In genomic region chr2:158030007-158030406, GRCm38 (mm10) we compare ENCODE assay signal across 9 mouse cellular contexts. TPM values are rescaled to one million over a fixed set of nuclear protein-coding genes. Genes with fewer than 3 reads are reported as not detected.
DNase-seq lines count a peak whose midpoint lies in the region; ATAC-seq and TF ChIP-seq lines count a peak whose summit lies in the region.
"Had no signal": no experiment of that assay in that cellular context is flagged by ENCODE, and none has a peak within 500 bp of the region (broad histone marks: within the 10 kb centered on the region; RNA-seq: fewer than 3 reads in every experiment).

No protein-coding gene starts in this region.

- no peak for DNase-seq in heart, postnatal 4 days
- no peak for DNase-seq in midbrain, embryonic 11.5 days (ENCODE audit: low spot score, missing footprints)
- DNase-seq in adrenal gland, adult 18-20 months (ENCODE audit: low spot score in 2 of 2) = no peak
- DNase-seq in kidney, postnatal 10 days = no peak
- no peak for DNase-seq in left cerebral cortex, postnatal 14 days (ENCODE audit: low spot score in 2 of 2)
- DNase-seq: right cerebral cortex, adult 18-20 months had no signal

- WGBS in heart, embryonic 15.5 days = 76% methylated on average over 7 of the region's 7 CpGs
- 50% methylated on average over 7 of the region's 7 CpGs for WGBS in bone marrow, adult 2 months
- WGBS in hindbrain, embryonic 12.5 days = 90% methylated on average over 7 of the region's 7 CpGs
- WGBS in midbrain, embryonic 11.5 days = 86% methylated on average over 7 of the region's 7 CpGs

- no peaks in the 10 kb centered on the region for H3K27me3 ChIP-seq in heart, embryonic 15.5 days
- no peaks in the 10 kb centered on the region for H3K27me3 ChIP-seq in hindbrain, embryonic 12.5 days
- H3K27me3 ChIP-seq in midbrain, embryonic 11.5 days (ENCODE audit: control insufficient read depth, insufficient read depth, low read length) = no peaks in the 10 kb centered on the region

- no peaks in the 10 kb centered on the region for H3K9me3 ChIP-seq in heart, embryonic 15.5 days (replicated peaks)
- H3K9me3 ChIP-seq in hindbrain, embryonic 12.5 days (replicated peaks) = no peaks in the 10 kb centered on the region
- no peaks in the 10 kb centered on the region for H3K9me3 ChIP-seq in midbrain, embryonic 11.5 days (ENCODE audit: control insufficient read depth, low read length)

- ATAC-seq in heart, embryonic 15.5 days (replicated peaks; ENCODE audit: insufficient number of reproducible peaks, insufficient read depth, low FRiP score, low read depth) = no peak
- no peak for ATAC-seq in hindbrain, embryonic 12.5 days (ENCODE audit: low FRiP score)
- ATAC-seq in midbrain, embryonic 11.5 days (ENCODE audit: low FRiP score) = no peak

- peak overlapping the region; percentile 81 for H3K9ac ChIP-seq in heart, embryonic 15.5 days
- H3K9ac ChIP-seq in hindbrain, embryonic 12.5 days = peak overlapping the region; percentile 53
- H3K9ac ChIP-seq in midbrain, embryonic 11.5 days (ENCODE audit: low read length) = peak overlapping the region; percentile 77; the same call in 1 of the 2 replicates

- intact Hi-C loops in left cerebral cortex, postnatal 14 days (cut with DNase I) = no loop called here

- no peak for TF ChIP-seq CTCF in bone marrow, adult 2 months (IDR thresholded peaks at IDR 0.05; ENCODE audit: control insufficient read depth, insufficient read depth, low read length)

- TF ChIP-seq POLR2A in bone marrow, adult 2 months (IDR thresholded peaks at IDR 0.05; ENCODE audit: borderline replicate concordance, control insufficient read depth, low read depth, low read length) = no peak

- H3K4me1 ChIP-seq in heart, embryonic 15.5 days (replicated peaks) = peaks cover 37% of the 10 kb centered on the region
- peaks cover 2% of the 10 kb centered on the region for H3K4me1 ChIP-seq in bone marrow, adult 2 months (ENCODE audit: control insufficient read depth, insufficient read depth, low read length)
- H3K4me1 ChIP-seq in hindbrain, embryonic 12.5 days = peaks cover 29% of the 10 kb centered on the region
- peaks cover 26% of the 10 kb centered on the region for H3K4me1 ChIP-seq in midbrain, embryonic 11.5 days (ENCODE audit: control insufficient read depth, insufficient read depth, low read length)

- no peaks in the 10 kb centered on the region for H3K36me3 ChIP-seq in heart, embryonic 15.5 days
- H3K36me3 ChIP-seq in hindbrain, embryonic 12.5 days = no peaks in the 10 kb centered on the region
- no peaks in the 10 kb centered on the region for H3K36me3 ChIP-seq in midbrain, embryonic 11.5 days (ENCODE audit: control insufficient read depth, insufficient read depth, low read length)

- H3K4me2 ChIP-seq in heart, embryonic 15.5 days = peak overlapping the region; percentile 75
- H3K4me2 ChIP-seq in hindbrain, embryonic 12.5 days (replicated peaks) = peak overlapping the region; percentile 87
- H3K4me2 ChIP-seq in midbrain, embryonic 11.5 days = peak overlapping the region; percentile 67

- peak overlapping the region; percentile 79 for H3K4me3 ChIP-seq in heart, embryonic 15.5 days
- peak overlapping the region; percentile 58 for H3K4me3 ChIP-seq in bone marrow, adult 2 months (replicated peaks; ENCODE audit: control insufficient read depth, low read depth, low read length)
- peak overlapping the region; percentile 91 for H3K4me3 ChIP-seq in hindbrain, embryonic 12.5 days
- peak overlapping the region; percentile 62 for H3K4me3 ChIP-seq in midbrain, embryonic 11.5 days (ENCODE audit: low read depth, low read length)

- no peak overlapping the region for H3K27ac ChIP-seq in heart, embryonic 15.5 days
- no peak overlapping the region for H3K27ac ChIP-seq in bone marrow, adult 2 months (ENCODE audit: control insufficient read depth, insufficient read depth, low read depth, low read length, poor library complexity)
- H3K27ac ChIP-seq in hindbrain, embryonic 12.5 days = no peak overlapping the region
- no peak overlapping the region for H3K27ac ChIP-seq in midbrain, embryonic 11.5 days (ENCODE audit: low read depth, low read length)

RNA-seq across cellular contexts. Expression of gene Rprd1b, which starts 1.7 kb away (rescaled TPM):
- 26.5 and 28.6 TPM in 2 replicates for polyA plus RNA-seq in heart, embryonic 15.5 days (2015; fragmentation: Nextera tagmentation; extraction: Ambion mirVana)
- total RNA-seq in heart, postnatal 4 days (2021) = 10 to 100 TPM; 29.0 to 36.3 TPM
- 8.6 and 10.8 TPM in 2 replicates for polyA plus RNA-seq in bone marrow, adult 2 months (2011; ENCODE audit: insufficient read depth, insufficient read length, low replicate concordance, missing spikeins)
- polyA plus RNA-seq in hindbrain, embryonic 12.5 days (2016; fragmentation: Nextera tagmentation; extraction: Ambion mirVana) = 46.2 and 56.2 TPM in 2 replicates
- polyA plus RNA-seq in midbrain, embryonic 11.5 days (2014; fragmentation: Nextera tagmentation; extraction: Ambion mirVana) = 64.9 and 68.1 TPM in 2 replicates
- total RNA-seq in adrenal gland, adult 18-20 months (2021) = 10 to 100 TPM; 28.6 to 35.3 TPM
- 10 to 100 TPM; 27.7 to 36.4 TPM for total RNA-seq in left cerebral cortex, postnatal 14 days (2021)

RNA-seq across cellular contexts. Expression of gene Tti1, which starts 1.8 kb away (rescaled TPM):
- polyA plus RNA-seq in heart, embryonic 15.5 days (2015; fragmentation: Nextera tagmentation; extraction: Ambion mirVana) = 22.0 and 23.5 TPM in 2 replicates
- total RNA-seq in heart, postnatal 4 days (2021) = 10 to 100 TPM; 25.2 to 27.4 TPM
- polyA plus RNA-seq in bone marrow, adult 2 months (2011; ENCODE audit: insufficient read depth, insufficient read length, low replicate concordance, missing spikeins) = 8.6 and 13.0 TPM in 2 replicates
- polyA plus RNA-seq in hindbrain, embryonic 12.5 days (2016; fragmentation: Nextera tagmentation; extraction: Ambion mirVana) = 25.6 and 25.8 TPM in 2 replicates
- 28.8 and 30.3 TPM in 2 replicates for polyA plus RNA-seq in midbrain, embryonic 11.5 days (2014; fragmentation: Nextera tagmentation; extraction: Ambion mirVana)
- total RNA-seq in adrenal gland, adult 18-20 months (2021) = 10 to 100 TPM; 17.8 to 18.9 TPM
- total RNA-seq in left cerebral cortex, postnatal 14 days (2021) = 10 to 100 TPM; 16.9 to 19.8 TPM
